Mouse (Mus musculus): ENCODE results near the gene Gipc1.

DNA sequence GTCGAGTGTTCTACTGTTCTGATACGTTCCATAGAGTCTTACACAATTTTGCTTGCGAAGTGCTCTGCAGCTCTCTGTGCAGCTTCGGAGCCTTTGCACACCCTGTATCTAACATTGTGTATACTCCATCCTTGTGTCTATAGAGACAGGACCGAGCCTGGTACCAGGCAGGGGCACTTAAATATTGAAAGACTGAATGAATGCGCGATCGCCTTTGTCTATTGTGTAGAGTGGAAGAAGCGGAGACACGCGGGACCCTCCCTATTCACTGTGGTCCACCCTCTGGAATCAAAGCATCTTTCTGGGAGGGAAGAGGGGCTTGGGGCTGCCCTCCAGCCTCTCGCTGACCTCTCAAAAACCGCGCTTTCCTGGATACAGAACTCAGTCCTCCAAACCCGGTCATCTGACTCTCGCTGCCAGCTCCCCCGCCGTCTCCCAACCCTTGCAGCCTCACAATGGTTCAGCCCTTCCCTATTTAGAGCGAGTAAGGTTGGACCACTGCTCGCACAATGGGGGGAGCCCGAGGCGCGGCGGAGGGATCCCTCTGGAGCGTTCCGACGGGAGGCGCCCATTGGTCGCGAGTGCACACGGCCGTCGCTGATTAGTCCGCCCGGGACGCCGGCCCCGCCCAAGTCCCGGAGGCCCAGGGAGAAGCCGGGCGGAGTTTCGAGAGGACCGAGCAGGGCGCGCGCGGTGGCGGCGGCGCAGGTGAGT is at the start of gene Gipc1:
- TF ChIP-seq CTCF (IDR thresholded peaks at IDR 0.05; ENCODE audit: low read depth, low read length) (no peak), POLR2A (IDR thresholded peaks at IDR 0.05; ENCODE audit: extremely low read depth, insufficient read depth, low read length) (no peak)

Measured in liver, adult 2 months (tissue).